Mouse (Mus musculus) heart, embryonic 12.5 days (tissue): ENCODE results near the gene Trim28. TPM values are rescaled to one million over a fixed set of nuclear protein-coding genes. Genes with fewer than 3 reads are reported as not detected.
A peak's percentile ranks its signal among the peaks of the same experiment; 100 is the strongest.

Experiments used
- ATAC-seq: fragments of 200-750 bp; cut with Nextera tagmentation; 2 replicates; pipeline ENCODE4 v1.8.0; 2017; ENCODE audit warnings: moderate TSS enrichment, moderate library complexity; ENCODE audit not compliant: insufficient number of reproducible peaks, low FRiP score
- H3K27ac ChIP-seq: fragments of 300-500 bp; sonication (generic); 2 replicates; pipeline ENCODE4 v1.5.1; 2016; ENCODE audit warnings: mild to moderate bottlenecking, moderate library complexity; ENCODE audit not compliant: poor library complexity, severe bottlenecking
- H3K27me3 ChIP-seq: fragments of 300-500 bp; sonication (generic); replicated peaks from 2 replicates; pipeline ENCODE4 v1.6.1; 2016; ENCODE audit warnings: mild to moderate bottlenecking, moderate library complexity
- H3K36me3 ChIP-seq: fragments of 300-500 bp; sonication (generic); 2 replicates; pipeline ENCODE4 v1.6.1; 2016; ENCODE audit warnings: mild to moderate bottlenecking, moderate library complexity
- H3K4me1 ChIP-seq: fragments of 300-500 bp; sonication (generic); replicated peaks from 2 replicates; pipeline ENCODE4 v1.6.1; 2016; ENCODE audit warnings: mild to moderate bottlenecking
- H3K4me2 ChIP-seq: fragments of 300-500 bp; sonication (generic); 2 replicates; pipeline ENCODE4 v1.6.1; 2016; ENCODE audit warnings: mild to moderate bottlenecking, moderate library complexity
- H3K4me3 ChIP-seq: fragments of 300-500 bp; sonication (generic); 2 replicates; pipeline ENCODE4 v1.5.1; 2016; ENCODE audit warnings: mild to moderate bottlenecking
- H3K9ac ChIP-seq: fragments of 300-500 bp; sonication (generic); 2 replicates; pipeline ENCODE4 v1.6.1; 2016; ENCODE audit warnings: mild to moderate bottlenecking, moderate library complexity
- H3K9me3 ChIP-seq: fragments of 300-500 bp; sonication (generic); replicated peaks from 2 replicates; pipeline ENCODE4 v1.6.1; 2016; ENCODE audit warnings: mild to moderate bottlenecking, moderate library complexity
- whole genome bisulfite sequencing: fragments of 180-500 bp; shearing (Covaris S2); methylation state at CpG from one replicate; pipeline ENCODE4 v1.1.7; 2016; 5-methylcytosine and 5-hydroxymethylcytosine counted together
- polyA plus RNA-seq: library from polyadenylated mRNA; unstranded; fragments of >200 nt; fragmentation: Nextera tagmentation; extraction: Ambion mirVana; gene quantifications from 2 replicates; pipeline ENCODE4 v1.2.1, GENCODE M21; 2016

Gene Trim28
- polyA plus RNA-seq, 1 experiment from 2014 or later: 228 TPM

DNA sequence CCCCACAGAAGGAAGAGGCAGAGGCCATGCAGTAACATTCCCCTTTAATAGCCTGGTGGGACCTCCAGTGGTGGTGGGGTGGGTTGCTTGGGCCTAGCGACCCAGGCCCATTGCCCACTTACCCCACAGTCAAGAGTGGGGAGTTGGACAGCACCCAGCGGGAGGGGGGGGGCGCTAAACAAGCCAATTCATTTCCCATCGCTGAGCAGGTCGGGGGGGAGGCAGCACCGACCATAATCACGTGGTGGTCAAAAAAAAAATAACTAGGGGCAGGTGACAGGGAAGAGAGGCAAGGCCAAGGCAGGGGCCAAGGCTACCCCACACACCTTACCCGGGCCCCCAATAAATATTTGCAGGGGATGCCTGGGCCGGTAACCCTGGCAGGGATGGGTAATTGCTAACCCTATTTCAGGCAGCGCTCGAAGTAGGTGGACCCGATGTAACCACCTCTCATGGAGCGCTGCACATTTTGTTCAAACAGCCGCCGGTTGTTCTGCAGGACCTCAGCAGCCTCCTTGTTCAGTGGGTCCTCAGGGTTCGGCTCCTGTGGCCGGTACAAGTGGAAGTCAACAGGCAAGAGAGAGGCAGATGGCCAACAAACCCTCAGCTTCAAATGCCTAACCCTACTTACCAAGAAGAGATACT lies 36.4 kb downstream of the Trim28 start:
- Histone ChIP-seq H3K9me3 (no peaks in the 10 kb centered on the region), H3K27ac (peak overlapping the region; percentile 85), H3K9ac (0 out of 2 replicates have a peak overlapping the region, but pooled peaks have one; percentile 84), H3K4me3 (peak overlapping the region; percentile 65), H3K4me1 (peaks cover 42% of the 10 kb centered on the region), H3K27me3 (no peaks in the 10 kb centered on the region), H3K4me2 (peak overlapping the region; percentile 91), H3K36me3 (peaks cover 47% of the 10 kb centered on the region)
- no peak for ATAC-seq
- WGBS: 89% methylated on average over 17 of the region's 17 CpGs

DNA sequence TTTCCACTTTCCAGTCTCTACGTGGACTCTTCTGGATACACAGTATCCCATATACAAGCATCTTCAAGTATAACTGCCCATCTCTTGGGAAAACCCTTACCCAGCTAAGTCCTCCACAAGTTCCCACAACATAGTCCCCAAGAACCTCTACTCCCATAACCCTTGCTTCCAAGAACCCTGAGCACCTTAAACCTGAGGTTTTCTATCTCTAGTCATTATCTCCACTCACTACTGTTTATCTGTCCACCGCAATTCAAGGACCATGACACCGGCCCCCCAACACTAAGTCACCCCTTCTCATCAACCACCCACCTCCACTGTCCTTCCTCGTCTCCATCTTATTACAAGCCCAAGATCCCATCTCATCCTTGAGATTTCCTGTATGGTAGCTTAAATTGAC lies 37.9 kb downstream of the Trim28 start:
- peak overlapping the region; percentile 85 for H3K4me3 ChIP-seq
- H3K27ac ChIP-seq: peak overlapping the region; percentile 99

DNA sequence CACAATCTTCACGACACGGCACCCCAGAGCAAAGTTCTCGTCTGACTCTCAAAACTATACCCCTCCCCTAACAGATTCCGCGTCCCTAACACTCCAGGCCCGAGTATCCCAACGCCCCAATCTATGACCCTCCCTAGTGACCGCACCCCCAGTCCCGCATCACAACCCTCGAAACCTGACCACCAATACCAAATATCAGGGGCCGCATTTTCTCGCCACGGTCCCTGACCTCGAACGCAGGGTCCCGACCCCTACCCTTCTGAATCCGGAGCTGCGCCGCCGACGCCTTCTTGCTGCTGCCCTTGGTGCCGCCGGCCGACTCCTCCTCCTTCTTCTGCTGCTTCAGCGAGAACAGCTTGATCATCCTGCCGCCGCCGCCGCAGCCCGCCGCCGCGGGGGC lies 38.5 kb downstream of the Trim28 start:
- H3K36me3 ChIP-seq: peaks cover 28% of the 10 kb centered on the region
- peaks cover 42% of the 10 kb centered on the region for H3K4me1 ChIP-seq
- H3K9me3 ChIP-seq: no peaks in the 10 kb centered on the region
- peak; percentile 12; the same call in 1 of the 2 replicates for ATAC-seq
- H3K27ac ChIP-seq: peak overlapping the region; percentile 99
- peak overlapping the region; percentile 97 for H3K9ac ChIP-seq
- H3K4me3 ChIP-seq: peak overlapping the region; percentile 85
- H3K4me2 ChIP-seq: peak overlapping the region; percentile 91
- H3K27me3 ChIP-seq: peaks cover 12% of the 10 kb centered on the region
- under 1% methylated on average over 31 of the region's 33 CpGs for WGBS

More for the DNA sequence above, 37.9 kb downstream of the Trim28 start:
- Histone ChIP-seq H3K36me3 (peaks cover 34% of the 10 kb centered on the region), H3K4me1 (peaks cover 42% of the 10 kb centered on the region), H3K27me3 (peaks cover 7% of the 10 kb centered on the region), H3K9me3 (no peaks in the 10 kb centered on the region), H3K4me2 (peak overlapping the region; percentile 91), H3K9ac (peak overlapping the region; percentile 97)
- no peak for ATAC-seq
- WGBS: 29% methylated on average over 4 of the region's 4 CpGs

DNA sequence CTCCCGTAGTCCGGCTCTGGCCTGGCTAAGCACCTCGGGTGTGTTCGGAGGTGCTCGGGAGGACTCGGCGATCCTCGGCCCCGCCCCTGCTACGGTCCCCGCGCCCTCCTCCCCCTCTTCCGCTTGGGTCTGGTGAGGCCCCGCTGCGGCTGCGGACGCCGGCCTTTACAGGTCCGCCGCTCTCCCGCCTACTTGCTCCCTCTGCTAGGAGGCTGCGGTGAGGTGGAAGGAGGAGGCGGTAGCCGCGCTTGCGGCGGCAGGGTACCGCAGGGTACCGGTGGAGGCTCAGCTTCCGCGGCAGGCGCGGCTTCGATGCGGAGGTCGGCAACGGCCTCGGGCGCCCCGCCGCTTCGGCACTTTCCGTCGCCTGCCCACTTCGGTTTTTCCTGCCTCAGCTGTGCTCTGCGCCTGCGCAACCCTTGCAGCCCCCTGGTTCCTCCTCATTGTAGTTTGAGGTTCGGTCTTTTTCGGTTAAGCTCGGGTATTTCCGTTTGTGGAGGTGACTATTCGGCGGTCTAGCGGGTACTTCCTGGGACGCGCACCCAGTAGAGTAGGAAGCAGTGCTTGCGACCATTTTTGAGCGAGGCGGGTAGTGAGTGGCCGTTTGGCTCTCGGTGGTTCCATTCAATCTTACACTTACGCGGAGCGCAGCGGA lies 39.1 kb downstream of the Trim28 start, which contains the start of gene Ube2m:
Ube2m (minus strand) TSS at position 375 of the 655 bp plus-strand sequence.
- H3K4me1 ChIP-seq: peaks cover 38% of the 10 kb centered on the region
- H3K9ac ChIP-seq: peak within 1 kb of the TSS; percentile 97
- H3K9me3 ChIP-seq: peaks cover 5% of the 10 kb centered on the region; the same call in 1 of the 2 replicates
- peaks cover 19% of the 10 kb centered on the region for H3K27me3 ChIP-seq
- peak within 1 kb of the TSS; percentile 99 for H3K27ac ChIP-seq
- peak within 1 kb of the TSS; percentile 85 for H3K4me3 ChIP-seq
- H3K4me2 ChIP-seq: peak within 1 kb of the TSS; percentile 91
- peak; percentile 94 for ATAC-seq
- under 1% methylated on average over 61 of the region's 65 CpGs for WGBS
- peaks cover 21% of the 10 kb centered on the region for H3K36me3 ChIP-seq

DNA sequence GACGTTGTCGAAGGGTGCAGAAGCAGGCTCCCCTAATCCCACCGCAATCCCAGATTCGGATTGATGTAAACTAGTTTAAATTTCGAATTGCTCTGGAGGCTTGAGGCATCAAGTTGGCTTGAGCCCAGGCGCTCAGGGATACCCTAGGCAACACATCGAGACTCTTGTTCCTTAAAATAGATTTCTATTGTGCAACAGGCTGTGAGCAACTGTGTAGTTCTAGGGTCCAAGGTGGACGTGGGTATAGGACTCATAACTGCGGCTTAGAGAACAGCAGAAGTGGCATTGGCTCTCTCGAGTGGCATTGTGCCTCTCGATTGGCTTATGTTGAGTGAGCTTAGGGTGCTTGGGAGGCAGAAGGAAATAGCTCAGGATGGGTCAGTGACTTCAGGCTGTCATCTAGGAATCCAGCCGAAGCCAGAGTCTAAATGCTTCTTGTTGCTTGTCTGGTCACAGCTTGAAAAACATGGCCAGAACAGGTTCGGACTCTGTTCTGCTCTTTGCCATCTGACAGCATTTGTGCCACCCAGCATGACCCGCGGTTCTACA lies 39.8 kb downstream of the Trim28 start:
- Histone ChIP-seq H3K4me3 (peak overlapping the region; percentile 85), H3K27me3 (peaks cover 25% of the 10 kb centered on the region), H3K36me3 (peaks cover 15% of the 10 kb centered on the region), H3K9ac (peak overlapping the region; percentile 97), H3K4me2 (peak overlapping the region; percentile 91), H3K9me3 (peaks cover 10% of the 10 kb centered on the region), H3K27ac (peak overlapping the region; percentile 99), H3K4me1 (peaks cover 38% of the 10 kb centered on the region)
- ATAC-seq: no peak
- 16% methylated on average over 15 of the region's 15 CpGs for WGBS

DNA sequence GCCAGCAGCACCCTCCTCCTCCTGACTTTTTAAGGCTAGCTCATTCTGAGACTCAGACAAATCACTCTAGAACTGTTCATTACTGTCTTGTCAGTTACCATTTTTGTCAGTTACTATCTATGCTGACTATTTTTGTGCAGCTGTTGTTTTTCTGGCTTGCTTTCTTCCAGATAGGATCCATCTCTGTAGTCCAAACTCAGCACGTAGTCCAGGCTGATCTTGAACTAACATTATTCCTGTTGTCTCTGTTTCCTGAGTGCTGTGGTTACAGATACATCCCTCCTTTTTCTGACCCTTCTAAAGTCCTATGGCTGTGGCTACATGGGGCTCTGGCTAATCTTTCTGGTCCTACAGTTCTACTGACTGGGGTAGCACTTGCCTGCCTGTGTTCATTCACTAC lies 40.3 kb downstream of the Trim28 start:
- peak overlapping the region; percentile 91 for H3K4me2 ChIP-seq
- peak overlapping the region; percentile 97 for H3K9ac ChIP-seq
- H3K4me3 ChIP-seq: peak overlapping the region; percentile 85
- H3K27me3 ChIP-seq: peaks cover 30% of the 10 kb centered on the region
- no peak for ATAC-seq
- peaks cover 15% of the 10 kb centered on the region for H3K36me3 ChIP-seq
- peak overlapping the region; percentile 99; the same call in 1 of the 2 replicates for H3K27ac ChIP-seq
- H3K9me3 ChIP-seq: peaks cover 10% of the 10 kb centered on the region
- WGBS: 65% methylated on average over 1 of the region's 1 CpGs
- peaks cover 39% of the 10 kb centered on the region for H3K4me1 ChIP-seq

DNA sequence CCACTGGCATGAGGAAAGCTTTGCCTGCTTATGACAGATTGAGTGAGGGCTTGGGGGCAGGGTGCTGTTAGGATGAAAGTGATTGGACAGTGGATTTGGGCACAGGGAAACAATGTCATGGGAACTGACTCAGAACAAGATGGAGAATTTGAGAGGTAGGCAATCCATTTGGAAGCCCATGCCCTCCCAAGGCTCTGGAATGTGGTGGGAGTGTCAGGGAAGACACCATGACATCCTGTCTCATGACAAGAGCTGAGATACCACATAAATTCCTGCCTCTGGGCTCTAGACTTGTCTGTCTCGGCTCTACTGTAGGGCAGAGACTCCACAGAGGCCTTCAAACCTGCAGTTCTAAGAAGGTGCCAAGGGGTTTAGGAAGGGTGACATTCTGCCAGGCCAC lies 42.3 kb downstream of the Trim28 start:
- 44% methylated on average over 1 of the region's 1 CpGs for WGBS
- ATAC-seq: no peak
- H3K4me3 ChIP-seq: no peak overlapping the region
- peaks cover 30% of the 10 kb centered on the region for H3K4me1 ChIP-seq
- H3K36me3 ChIP-seq: peaks cover 1% of the 10 kb centered on the region
- H3K4me2 ChIP-seq: no peak overlapping the region
- no peak overlapping the region for H3K9ac ChIP-seq
- H3K9me3 ChIP-seq: peaks cover 10% of the 10 kb centered on the region
- peaks cover 45% of the 10 kb centered on the region for H3K27me3 ChIP-seq
- no peak overlapping the region for H3K27ac ChIP-seq

DNA sequence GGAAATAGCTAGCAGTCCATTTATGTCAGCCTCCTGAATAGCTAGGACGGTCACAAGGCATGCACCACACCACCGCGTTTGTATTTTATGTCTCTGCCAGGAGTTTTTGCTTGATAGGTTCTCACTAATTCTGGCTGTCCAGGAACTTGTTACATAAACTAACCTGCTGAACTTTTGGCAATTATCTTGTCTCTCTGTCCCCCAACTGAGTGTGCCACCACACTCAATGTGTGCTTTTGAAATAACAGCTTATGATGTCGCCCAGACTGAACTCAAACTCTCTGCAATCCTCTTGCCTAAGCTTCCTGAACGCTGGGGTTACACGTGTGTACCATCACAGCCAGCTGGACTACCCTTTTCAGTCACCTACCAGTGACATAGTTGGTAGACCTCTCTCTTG lies 43.6 kb downstream of the Trim28 start:
- Histone ChIP-seq H3K4me2 (no peak overlapping the region), H3K27me3 (peaks cover 45% of the 10 kb centered on the region), H3K27ac (no peak overlapping the region), H3K9ac (no peak overlapping the region), H3K9me3 (peaks cover 10% of the 10 kb centered on the region), H3K4me1 (peaks cover 24% of the 10 kb centered on the region), H3K4me3 (no peak overlapping the region), H3K36me3 (no peaks in the 10 kb centered on the region)
- no peak for ATAC-seq
- 70% methylated on average over 6 of the region's 6 CpGs for WGBS

DNA sequence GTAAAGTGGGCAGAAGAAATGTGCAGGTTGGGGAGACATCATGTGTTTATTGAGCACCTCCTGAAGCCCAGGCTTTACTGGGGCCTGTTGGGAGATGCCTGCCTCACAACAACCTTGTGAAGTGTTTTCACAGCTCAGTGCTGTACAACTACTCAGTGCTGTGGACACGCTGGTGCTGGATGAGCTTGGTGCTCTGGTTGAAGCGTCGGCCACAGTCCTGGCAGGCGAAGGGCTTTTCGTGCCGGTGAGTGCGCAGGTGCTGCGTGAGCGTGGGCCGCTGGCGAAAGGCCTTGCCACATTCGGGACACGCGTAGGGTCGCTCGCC lies 44.2 kb downstream of the Trim28 start:
- peak overlapping the region; percentile 80 for H3K4me2 ChIP-seq
- ATAC-seq: no peak
- peak overlapping the region; percentile 49 for H3K4me3 ChIP-seq
- H3K9ac ChIP-seq: no peak overlapping the region; the same call in 1 of the 2 replicates
- 40% methylated on average over 16 of the region's 16 CpGs for WGBS
- peaks cover 45% of the 10 kb centered on the region for H3K27me3 ChIP-seq
- no peak overlapping the region for H3K27ac ChIP-seq
- H3K9me3 ChIP-seq: peaks cover 10% of the 10 kb centered on the region
- peaks cover 24% of the 10 kb centered on the region for H3K4me1 ChIP-seq
- no peaks in the 10 kb centered on the region for H3K36me3 ChIP-seq

DNA sequence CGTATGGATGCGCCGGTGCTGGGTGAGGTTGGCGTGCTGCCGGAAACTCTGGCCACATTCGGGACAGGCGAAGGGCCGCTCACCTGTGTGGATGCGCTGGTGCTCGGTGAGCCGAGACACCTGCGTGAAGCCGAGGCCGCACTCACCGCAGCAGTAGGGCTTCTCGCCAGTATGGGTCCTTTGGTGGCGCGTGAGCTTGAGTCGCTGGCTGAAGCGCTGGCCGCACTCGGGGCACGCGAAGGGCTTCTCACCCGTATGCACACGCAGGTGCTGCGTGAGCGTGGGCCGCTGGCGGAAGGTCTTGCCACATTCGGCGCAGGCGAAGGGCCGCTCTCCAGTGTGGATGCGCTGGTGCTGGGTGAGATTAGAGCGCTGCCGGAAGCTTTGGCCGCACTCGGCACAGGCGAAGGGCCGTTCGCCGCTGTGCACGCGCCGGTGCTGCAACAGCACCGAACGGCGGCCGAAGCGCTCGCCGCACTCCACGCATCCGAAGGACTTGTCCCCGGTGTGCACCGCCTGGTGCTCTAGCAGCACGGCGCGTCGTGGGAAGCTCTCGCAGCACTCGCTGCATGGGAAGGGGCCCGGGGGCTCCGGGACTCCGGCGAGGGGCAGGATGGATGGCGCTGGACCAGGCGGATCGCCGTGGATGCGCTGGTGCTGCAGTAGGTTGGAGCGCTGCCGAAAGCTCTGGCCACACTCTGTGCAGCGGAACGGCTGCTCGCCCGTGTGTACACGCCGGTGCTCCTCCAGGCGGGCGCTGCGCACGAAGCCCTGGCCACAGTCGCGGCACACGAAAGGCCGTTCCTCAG lies 44.7 kb downstream of the Trim28 start:
- peak; percentile 18; the same call in 1 of the 2 replicates for ATAC-seq
- Histone ChIP-seq H3K36me3 (no peaks in the 10 kb centered on the region), H3K27ac (no peak overlapping the region), H3K9me3 (peaks cover 10% of the 10 kb centered on the region), H3K9ac (peak overlapping the region; percentile 67), H3K4me1 (peaks cover 23% of the 10 kb centered on the region), H3K27me3 (peaks cover 45% of the 10 kb centered on the region), H3K4me2 (peak overlapping the region; percentile 80), H3K4me3 (peak overlapping the region; percentile 49)
- 4% methylated on average over 88 of the region's 88 CpGs for whole genome bisulfite sequencing

DNA sequence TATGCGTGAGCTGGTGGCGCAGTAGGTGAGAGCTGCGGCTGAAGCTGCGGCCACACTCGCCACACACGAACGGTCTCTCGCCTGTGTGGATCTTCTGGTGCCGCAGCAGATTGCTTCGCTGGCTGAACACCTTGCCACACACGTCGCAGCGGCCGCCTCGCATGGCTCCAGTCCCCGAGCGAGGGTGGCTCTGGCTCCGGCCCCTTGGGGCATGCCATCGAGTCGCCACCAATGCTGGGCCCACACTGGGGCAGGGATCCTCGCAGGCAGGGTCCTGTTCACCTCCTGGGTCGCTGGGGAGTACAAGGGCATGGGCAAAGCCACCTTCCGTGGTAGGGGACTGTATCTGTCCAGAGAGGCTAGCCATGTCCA lies 45.3 kb downstream of the Trim28 start:
- Histone ChIP-seq H3K9ac (peak overlapping the region; percentile 67), H3K27ac (no peak overlapping the region), H3K27me3 (peaks cover 45% of the 10 kb centered on the region), H3K9me3 (peaks cover 10% of the 10 kb centered on the region), H3K4me3 (peak overlapping the region; percentile 49), H3K4me2 (peak overlapping the region; percentile 80), H3K36me3 (no peaks in the 10 kb centered on the region), H3K4me1 (peaks cover 17% of the 10 kb centered on the region)
- no peak for ATAC-seq
- WGBS: 2% methylated on average over 23 of the region's 23 CpGs
